Mouse (Mus musculus) gastrocnemius, postnatal 36 days (tissue): ENCODE data around the gene Hspa5. TPM values are rescaled to one million over a fixed set of nuclear protein-coding genes. Genes with fewer than 3 reads are reported as not detected.
A peak's percentile ranks its signal among the peaks of the same experiment; 100 is the strongest.
"Not testable (repeated sequence)": the region's sequence is repeated elsewhere in the genome, so short reads cannot be mapped to it uniquely, and the experiment has no call there.

Experiments used
- DNase-seq, 2 experiments: peaks; one replicate each; pipeline ENCODE4 v3.0.0; 2022
- intact Hi-C: fragments of 180-260 bp; cut with DNase I; formaldehyde crosslinking; loops from one replicate; pipeline ENCODE4 v1.15.1; 2025
- long read RNA-seq, 2 experiments: library from polyadenylated mRNA; stranded (forward); transcript quantifications; one replicate each; pipeline ENCODE4 v2.0.0; 2021
- total RNA-seq, 2 experiments: library from RNA; stranded (reverse); gene quantifications; 2 replicates each; pipeline ENCODE4 v1.2.3; 2021

Hspa5 gene
- 100 to 1,000 TPM; 168 to 180 TPM for total RNA-seq
- long read RNA-seq, experiment 1, transcript Hspa5-201 (9 exons, 3,672 nt): major isoform, 107 of 209 reads
- long read RNA-seq, experiment 1, transcript Hspa5-202 (8 exons, 2,613 nt): minor isoform, 39 of 209 reads
- long read RNA-seq, experiment 1, partial matches to known transcripts: 6 of 209 reads
- long read RNA-seq, experiment 1, other reads (novel, unspliced or antisense): 57 of 209 reads
- long read RNA-seq, experiment 2, transcript Hspa5-202 (8 exons, 2,613 nt): minor isoform, 50 of 283 reads
- long read RNA-seq, experiment 2, transcript Hspa5-201 (9 exons, 3,672 nt): major isoform, 154 of 283 reads
- long read RNA-seq, experiment 2, partial matches to known transcripts: 11 of 283 reads
- long read RNA-seq, experiment 2, other reads (novel, unspliced or antisense): 68 of 283 reads

GRCm38 (mm10) chr2:34771368-34772226, at the start of gene Hspa5:
TSS of gene Hspa5 (plus strand) at chr2:34771970.
- DNase-seq: peak; percentile 96 to 99
- intact Hi-C loops: no loop called here

- intact Hi-C loops: no loop called here
- DNase-seq: no peak
These were observed 46.5 kb upstream of the Hspa5 start for GRCm38 (mm10) chr2:34725269-34725668.

- intact Hi-C loops: no loop called here
- DNase-seq: no peak
These were observed 44.6 kb upstream of the Hspa5 start for GRCm38 (mm10) chr2:34727045-34727728.

GRCm38 (mm10) chr2:34736626-34737025, 35.1 kb upstream of the Hspa5 start:
- no peak for DNase-seq
- intact Hi-C loops: no loop called here

- intact Hi-C loops: no loop called here
- DNase-seq: no peak
These were observed 33.9 kb upstream of the Hspa5 start for GRCm38 (mm10) chr2:34737911-34738310.

GRCm38 (mm10) chr2:34739684-34740391, 31.9 kb upstream of the Hspa5 start:
- intact Hi-C loops: no loop called here
- no peak for DNase-seq

- intact Hi-C loops: no loop called here
These were observed 30.2 kb upstream of the Hspa5 start for GRCm38 (mm10) chr2:34741390-34742159.

GRCm38 (mm10) chr2:34742675-34743074, 29.1 kb upstream of the Hspa5 start:
- intact Hi-C loops: no loop called here
- DNase-seq: no peak

More at GRCm38 (mm10) chr2:34741390-34742159, 30.2 kb upstream of the Hspa5 start:
- no peak for DNase-seq

GRCm38 (mm10) chr2:34744476-34744875, 27.3 kb upstream of the Hspa5 start:
- intact Hi-C loops: no loop called here
- DNase-seq: no peak

- DNase-seq: no peak
- intact Hi-C loops: no loop called here
These were observed 26.1 kb upstream of the Hspa5 start for GRCm38 (mm10) chr2:34745673-34746072.

GRCm38 (mm10) chr2:34748479-34748878, 23.3 kb upstream of the Hspa5 start:
- DNase-seq: no peak
- intact Hi-C loops: no loop called here

GRCm38 (mm10) chr2:34750245-34750644, 21.5 kb upstream of the Hspa5 start:
- DNase-seq: no peak
- intact Hi-C loops: no loop called here

- peak; percentile 81 to 88 for DNase-seq
- intact Hi-C loops: no loop called here
These were observed 17.8 kb upstream of the Hspa5 start for GRCm38 (mm10) chr2:34753811-34754550.

- intact Hi-C loops: no loop called here
- DNase-seq: no peak
These were observed 17.0 kb upstream of the Hspa5 start, which contains the start of gene Gapvd1 for GRCm38 (mm10) chr2:34754551-34755358. TSS of gene Gapvd1 (minus strand) at chr2:34755232.

- no peak for DNase-seq
- intact Hi-C loops: no loop called here
These were observed 14.4 kb upstream of the Hspa5 start for GRCm38 (mm10) chr2:34757341-34757740.

GRCm38 (mm10) chr2:34761272-34761671, 10.5 kb upstream of the Hspa5 start:
- intact Hi-C loops, DNase-seq: not testable (repeated sequence)

- DNase-seq: no peak
- intact Hi-C loops: no loop called here
These were observed 9.6 kb upstream of the Hspa5 start for GRCm38 (mm10) chr2:34762174-34762573.

GRCm38 (mm10) chr2:34762872-34763271, 8.9 kb upstream of the Hspa5 start:
- intact Hi-C loops: no loop called here

More at GRCm38 (mm10) chr2:34762872-34763271, 8.9 kb upstream of the Hspa5 start:
- DNase-seq: no peak
